Mouse (Mus musculus) testis, postnatal 10 days (tissue): ENCODE measurements around the gene Gm17364.
"Not testable (repeated sequence)": the region's sequence is repeated elsewhere in the genome, so short reads cannot be mapped to it uniquely, and the experiment has no call there.

Source experiments
- DNase-seq: peaks from one replicate; pipeline ENCODE4 v3.0.0; 2021; ENCODE audit warnings: low spot score

Gm17364 gene

DNA sequence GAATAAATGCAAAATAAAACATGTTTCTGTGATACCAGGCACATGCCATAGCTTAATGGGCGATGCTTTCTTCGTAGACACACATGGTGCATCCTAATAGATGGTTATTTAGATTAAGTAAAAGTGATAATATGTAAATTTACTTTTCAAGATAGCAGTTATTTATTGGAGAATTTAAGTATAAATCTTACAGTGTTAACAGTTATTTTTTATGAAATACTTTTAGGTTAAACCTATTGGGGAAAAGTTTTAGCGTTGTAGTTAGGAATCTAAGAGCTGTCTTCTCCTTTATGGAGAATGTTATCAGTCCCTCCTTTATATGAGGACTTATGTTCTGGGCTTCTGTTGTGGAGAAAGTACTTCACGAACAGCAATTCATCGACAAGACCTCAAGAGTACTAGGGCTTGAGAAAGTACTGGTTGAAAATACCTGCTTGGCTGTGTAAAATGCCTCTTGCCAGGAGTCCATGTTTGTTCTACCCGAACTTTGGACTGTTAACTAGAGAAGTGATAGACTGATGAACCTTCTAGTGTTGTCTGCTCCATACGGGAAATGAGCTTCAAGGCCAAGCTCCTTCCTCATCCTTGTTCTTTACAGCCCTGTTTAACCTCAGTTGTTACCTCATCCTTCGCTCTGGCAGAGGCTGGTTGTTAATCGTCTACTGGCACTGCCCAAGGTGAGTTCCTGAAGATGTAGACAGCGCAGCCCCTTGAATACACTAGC lies at the start of gene Gm17364:
Gene Gm17364 (minus strand): TSS at position 51 of the 724 bp plus-strand sequence.
- no peak for DNase-seq

DNA sequence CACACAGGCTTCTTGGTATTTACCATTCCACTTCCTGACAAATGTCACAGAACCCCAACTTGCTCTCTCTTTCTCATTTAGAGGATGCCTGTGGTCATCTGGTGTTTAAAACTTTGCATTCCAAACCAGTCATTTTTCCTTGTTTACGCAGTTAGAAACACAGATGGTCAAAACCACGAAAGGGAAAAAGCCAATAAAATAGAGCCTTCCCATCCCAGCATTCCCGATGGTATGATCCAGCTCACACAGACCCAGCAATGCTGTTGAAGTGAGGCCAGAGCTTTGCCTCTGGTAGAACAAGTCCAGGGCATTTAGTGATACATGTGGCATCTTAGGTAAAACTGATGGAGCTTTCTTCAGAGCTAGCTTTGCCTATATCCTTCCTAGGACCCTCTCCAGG lies 47.7 kb upstream of the Gm17364 start:
- no peak for DNase-seq

- no peak for DNase-seq
These were observed 47.0 kb upstream of the Gm17364 start for GRCm38 (mm10) chr13:41320749-41321148.

DNA sequence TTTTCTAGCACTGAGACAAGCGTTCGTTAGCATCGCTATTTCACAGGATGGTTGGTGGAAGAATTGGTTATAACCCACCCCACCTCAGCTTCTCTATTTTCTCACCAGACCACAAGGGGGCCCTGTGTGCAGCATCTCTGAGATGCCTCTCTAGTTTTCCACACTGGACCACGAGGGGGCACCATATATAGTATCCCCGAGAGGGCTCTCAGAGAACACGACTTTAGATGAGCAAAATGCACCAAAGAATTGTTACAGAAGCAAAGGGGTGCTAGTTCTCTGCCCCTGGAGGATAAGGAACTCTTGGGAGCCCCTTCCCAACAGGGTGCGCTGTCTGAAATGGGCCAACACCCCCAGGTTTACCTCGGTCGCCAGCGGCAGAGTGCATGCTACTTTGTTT lies 28.9 kb upstream of the Gm17364 start:
- peak; percentile 94 for DNase-seq

DNA sequence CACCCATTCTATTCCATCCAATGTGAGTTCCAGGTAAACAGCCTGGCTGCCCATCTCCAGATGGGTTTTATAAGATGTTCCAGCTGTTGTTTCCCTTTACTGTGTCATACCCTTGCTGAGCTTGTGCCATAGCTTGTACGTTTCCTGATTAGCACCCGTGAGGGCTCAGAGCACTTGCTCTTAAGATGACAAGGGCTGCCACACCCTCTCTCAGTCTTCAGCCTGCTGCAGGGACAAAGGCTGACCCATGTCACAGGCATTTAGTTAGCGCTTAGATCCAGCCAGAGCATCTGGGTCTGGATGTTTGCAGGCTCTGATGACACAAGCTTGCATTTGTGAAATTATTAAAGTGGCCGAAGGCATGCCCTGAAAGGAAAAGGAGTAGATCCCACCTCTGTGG lies 26.3 kb upstream of the Gm17364 start:
- DNase-seq: no peak

DNA sequence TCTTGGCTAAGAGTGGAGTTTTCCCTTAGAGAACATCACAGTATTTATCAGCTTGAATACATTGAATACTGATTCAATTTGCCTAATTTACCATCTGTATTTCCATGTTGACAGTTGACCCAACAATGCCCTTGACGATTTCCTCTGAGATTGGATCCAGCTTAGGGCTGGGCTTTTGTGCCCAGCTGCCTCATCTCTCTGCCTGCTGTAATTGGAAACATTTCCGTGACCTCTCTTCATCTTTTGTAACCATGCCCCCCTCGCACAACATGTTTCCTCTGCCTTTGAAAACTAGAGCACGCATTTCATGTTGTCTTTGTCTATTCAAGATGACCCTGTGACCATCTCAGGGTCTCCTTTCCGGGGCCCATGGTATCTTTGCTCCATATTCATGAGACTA lies 25.2 kb upstream of the Gm17364 start:
- DNase-seq: no peak

DNA sequence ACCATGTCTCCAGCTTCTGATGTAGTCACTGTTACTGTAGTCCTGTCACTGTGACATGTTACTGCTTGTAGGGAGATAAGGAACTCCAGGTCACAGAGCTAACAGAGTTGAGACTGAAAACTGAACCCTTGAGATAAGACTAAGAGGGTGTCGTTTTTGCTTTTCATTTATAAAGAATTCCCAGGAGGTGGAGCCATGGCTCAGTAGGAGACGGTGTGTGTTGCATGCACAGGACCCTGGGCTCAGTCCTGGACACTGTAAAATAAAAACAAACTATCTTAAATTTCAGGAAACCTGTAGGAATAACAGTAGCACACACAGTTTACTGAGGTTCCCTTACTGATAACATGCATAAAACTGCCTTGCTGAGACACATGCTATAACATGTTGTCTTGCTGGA lies 24.8 kb upstream of the Gm17364 start:
- DNase-seq: no peak

GRCm38 (mm10) chr13:41296396-41296795 lies 22.6 kb upstream of the Gm17364 start:
- no peak for DNase-seq

GRCm38 (mm10) chr13:41295886-41296285 lies 22.1 kb upstream of the Gm17364 start:
- no peak for DNase-seq

- DNase-seq: no peak
These were observed 19.8 kb upstream of the Gm17364 start for GRCm38 (mm10) chr13:41293595-41293994.

GRCm38 (mm10) chr13:41291466-41291974 lies 17.7 kb upstream of the Gm17364 start:
- DNase-seq: no peak

- DNase-seq: no peak
These were observed 12.5 kb upstream of the Gm17364 start for GRCm38 (mm10) chr13:41286285-41286684.

GRCm38 (mm10) chr13:41285448-41285847 lies 11.7 kb upstream of the Gm17364 start:
- DNase-seq: no peak

GRCm38 (mm10) chr13:41283256-41283655 lies 9.5 kb upstream of the Gm17364 start:
- DNase-seq: peak; percentile 84

- DNase-seq: no peak
These were observed 6.9 kb upstream of the Gm17364 start for GRCm38 (mm10) chr13:41280696-41281095.

- DNase-seq: no peak
These were observed 5.9 kb downstream of the Gm17364 start for GRCm38 (mm10) chr13:41267827-41268408.

- DNase-seq: no peak
These were observed 10.3 kb downstream of the Gm17364 start for GRCm38 (mm10) chr13:41263304-41264006.

- DNase-seq: not testable (repeated sequence)
These were observed 12.2 kb downstream of the Gm17364 start for GRCm38 (mm10) chr13:41261617-41262016.

GRCm38 (mm10) chr13:41257851-41258250 lies 15.9 kb downstream of the Gm17364 start:
- no peak for DNase-seq

- no peak for DNase-seq
These were observed 16.8 kb downstream of the Gm17364 start for GRCm38 (mm10) chr13:41256962-41257361.

- DNase-seq: no peak
These were observed 17.7 kb downstream of the Gm17364 start for GRCm38 (mm10) chr13:41256126-41256525.

DNA sequence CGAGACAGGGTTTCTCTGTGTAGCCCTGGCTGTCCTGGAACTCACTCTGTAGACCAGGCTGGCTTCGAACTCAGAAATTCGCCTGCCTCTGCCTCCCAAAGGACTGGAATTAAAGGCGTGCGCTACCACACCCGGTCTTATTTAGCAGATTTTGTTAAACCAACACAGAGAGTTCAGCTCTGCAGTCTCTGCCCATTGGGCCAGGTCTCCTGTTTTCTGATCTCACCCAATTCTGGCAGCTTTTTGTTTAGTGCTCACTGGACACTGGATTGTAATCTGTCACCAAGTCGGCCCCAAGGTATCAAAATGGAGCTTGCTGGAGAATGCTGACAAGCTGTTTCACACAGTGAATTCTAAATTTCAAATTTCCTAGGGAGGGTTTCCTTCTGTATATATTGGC lies 21.0 kb downstream of the Gm17364 start:
- no peak for DNase-seq

DNA sequence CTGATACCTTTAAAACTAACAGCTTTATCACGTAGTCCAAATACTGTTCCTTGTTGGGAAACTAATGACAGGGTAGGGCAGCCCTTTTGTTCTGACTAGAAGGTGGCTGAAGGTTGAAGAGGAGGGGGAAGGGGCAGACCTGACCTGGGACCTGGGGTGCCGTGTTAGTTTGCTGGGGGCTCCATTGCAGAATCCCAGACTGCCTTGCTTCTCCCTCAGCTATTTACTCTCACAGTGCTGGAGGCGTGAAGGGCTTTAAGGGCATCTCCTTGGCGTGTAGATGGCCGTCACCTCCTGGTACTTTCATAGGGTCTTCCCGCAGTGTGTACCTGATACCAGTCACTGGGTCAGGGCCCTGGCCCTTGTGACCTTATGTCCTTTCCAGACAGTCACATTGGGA lies 21.6 kb downstream of the Gm17364 start:
- no peak for DNase-seq
